Mouse (Mus musculus) kidney, postnatal 0 days (tissue): ENCODE results near the gene Capns2. TPM values are rescaled to one million over a fixed set of nuclear protein-coding genes. Genes with fewer than 3 reads are reported as not detected.

Experiments used
- ATAC-seq: fragments of 200-750 bp; cut with Nextera tagmentation; replicated peaks from 2 replicates; pipeline ENCODE4 v1.8.0; 2017; ENCODE audit warnings: low read depth, moderate number of reproducible peaks, moderate TSS enrichment, moderate library complexity; ENCODE audit not compliant: low FRiP score
- DNase-seq: peaks from one replicate; pipeline ENCODE4 v3.0.0-alpha.2; 2016; ENCODE audit warnings: low spot score
- H3K27ac ChIP-seq: fragments of 300-500 bp; sonication (generic); 2 replicates; pipeline ENCODE4 v1.5.1; 2014; ENCODE audit warnings: mild to moderate bottlenecking
- H3K27me3 ChIP-seq: fragments of 300-500 bp; sonication (generic); 2 replicates; pipeline ENCODE4 v1.6.1; 2014; ENCODE audit warnings: low read length, mixed read lengths; ENCODE audit not compliant: insufficient read depth
- H3K36me3 ChIP-seq: fragments of 300-500 bp; sonication (generic); 2 replicates; pipeline ENCODE4 v1.6.1; 2014; ENCODE audit warnings: low read length, mixed read lengths; ENCODE audit not compliant: insufficient read depth
- H3K4me1 ChIP-seq: fragments of 300-500 bp; sonication (generic); replicated peaks from 2 replicates; pipeline ENCODE4 v1.6.1; 2014; ENCODE audit warnings: antibody characterized with exemption, low read length, mixed read lengths; ENCODE audit not compliant: insufficient read depth
- H3K4me2 ChIP-seq: fragments of 300-500 bp; sonication (generic); 2 replicates; pipeline ENCODE4 v1.6.1; 2014; ENCODE audit warnings: mild to moderate bottlenecking, low read length, moderate library complexity, mixed read lengths
- H3K4me3 ChIP-seq: fragments of 300-500 bp; sonication (generic); replicated peaks from 2 replicates; pipeline ENCODE4 v1.5.1; 2014; ENCODE audit warnings: low read depth, low read length
- H3K9ac ChIP-seq: fragments of 300-500 bp; sonication (generic); 2 replicates; pipeline ENCODE4 v1.6.1; 2014; ENCODE audit warnings: low read depth, low read length
- H3K9me3 ChIP-seq: fragments of 300-500 bp; sonication (generic); replicated peaks from 2 replicates; pipeline ENCODE4 v1.6.1; 2016; ENCODE audit warnings: low read length, inconsistent platforms, mixed read lengths
- CTCF ChIP-seq: IDR thresholded peaks from 2 replicates; pipeline ENCODE4 v1.5.1; 2016; ENCODE audit warnings: antibody characterized with exemption, low read depth, mild to moderate bottlenecking, moderate library complexity
- WGBS: fragments of 180-500 bp; shearing (Covaris S2); extraction: QIAGEN DNeasy Blood & Tissue Kit; methylation state at CpG from one replicate; pipeline ENCODE4 v1.1.7; 2014; 5-methylcytosine and 5-hydroxymethylcytosine counted together
- polyA plus RNA-seq: library from polyadenylated mRNA; unstranded; fragments of >200 nt; fragmentation: Nextera tagmentation; extraction: Ambion mirVana; gene quantifications from 2 replicates; pipeline ENCODE4 v1.2.1, GENCODE M21; 2015

Gene Capns2
- polyA plus RNA-seq, 1 experiment from 2014 or later: not detected

- Histone ChIP-seq H3K9me3 (no peaks in the 10 kb centered on the region), H3K4me3 (no peak overlapping the region), H3K27ac (no peak overlapping the region), H3K4me1 (no peaks in the 10 kb centered on the region), H3K9ac (no peak overlapping the region), H3K4me2 (no peak overlapping the region), H3K36me3 (no peaks in the 10 kb centered on the region), H3K27me3 (no peaks in the 10 kb centered on the region)
- no peak for TF ChIP-seq CTCF
- ATAC-seq (no peak), DNase-seq (no peak)
- 86% methylated on average over 11 of the region's 11 CpGs for WGBS
Observed at GRCm38 (mm10) chr8:92903488-92904135, 2.4 kb downstream of the Capns2 start.

GRCm38 (mm10) chr8:92906553-92906952 lies 5.3 kb downstream of the Capns2 start:
- ATAC-seq (no peak), DNase-seq (no peak)
- no peaks in the 10 kb centered on the region for H3K4me1 ChIP-seq
- H3K27me3 ChIP-seq: no peaks in the 10 kb centered on the region
- H3K36me3 ChIP-seq: no peaks in the 10 kb centered on the region
- no peaks in the 10 kb centered on the region for H3K9me3 ChIP-seq
- H3K9ac ChIP-seq: no peak overlapping the region
- H3K4me2 ChIP-seq: no peak overlapping the region
- TF ChIP-seq CTCF: no peak
- WGBS: 96% methylated on average over 9 of the region's 9 CpGs
- no peak overlapping the region for H3K4me3 ChIP-seq
- H3K27ac ChIP-seq: no peak overlapping the region

GRCm38 (mm10) chr8:92908448-92908847 lies 7.2 kb downstream of the Capns2 start:
- Histone ChIP-seq H3K9ac (no peak overlapping the region), H3K4me3 (no peak overlapping the region), H3K9me3 (no peaks in the 10 kb centered on the region), H3K27me3 (no peaks in the 10 kb centered on the region), H3K36me3 (no peaks in the 10 kb centered on the region), H3K4me2 (no peak overlapping the region), H3K27ac (no peak overlapping the region), H3K4me1 (no peaks in the 10 kb centered on the region)
- no peak for TF ChIP-seq CTCF
- 82% methylated on average over 2 of the region's 2 CpGs for WGBS
- DNase-seq (no peak), ATAC-seq (no peak)

GRCm38 (mm10) chr8:92911477-92911876 lies 10.3 kb downstream of the Capns2 start:
- Histone ChIP-seq H3K4me2 (no peak overlapping the region), H3K4me1 (no peaks in the 10 kb centered on the region), H3K27ac (no peak overlapping the region), H3K36me3 (no peaks in the 10 kb centered on the region), H3K9me3 (no peaks in the 10 kb centered on the region), H3K4me3 (no peak overlapping the region), H3K9ac (no peak overlapping the region), H3K27me3 (no peaks in the 10 kb centered on the region)
- 93% methylated on average over 3 of the region's 3 CpGs for WGBS
- ATAC-seq (no peak), DNase-seq (no peak)
- TF ChIP-seq CTCF: no peak

DNA sequence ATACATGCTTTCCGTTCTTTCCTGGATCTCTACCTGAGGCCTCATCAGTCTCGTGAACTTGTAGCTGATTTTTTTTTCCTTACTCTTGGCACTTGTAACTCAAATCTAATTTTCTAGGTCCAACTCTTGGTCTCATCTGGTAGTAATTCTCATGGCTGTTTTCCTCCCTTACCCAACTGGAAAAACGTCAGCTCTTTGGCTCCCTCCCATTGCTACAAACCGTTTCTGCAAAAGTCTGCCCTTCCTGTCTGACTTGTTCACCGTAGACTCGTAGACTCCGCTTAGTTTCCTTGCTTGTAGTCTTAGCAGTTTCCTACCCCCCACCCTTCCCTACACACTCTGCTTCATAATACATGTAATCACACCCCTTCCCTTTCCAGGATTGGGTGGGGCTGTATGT lies 12.2 kb downstream of the Capns2 start:
- Histone ChIP-seq H3K9me3 (no peaks in the 10 kb centered on the region), H3K27ac (no peak overlapping the region), H3K4me1 (no peaks in the 10 kb centered on the region), H3K4me2 (no peak overlapping the region), H3K27me3 (no peaks in the 10 kb centered on the region), H3K4me3 (no peak overlapping the region), H3K36me3 (no peaks in the 10 kb centered on the region), H3K9ac (no peak overlapping the region)
- DNase-seq: no peak
- WGBS: 76% methylated on average over 7 of the region's 7 CpGs
- TF ChIP-seq CTCF: no peak
- ATAC-seq: no peak

DNA sequence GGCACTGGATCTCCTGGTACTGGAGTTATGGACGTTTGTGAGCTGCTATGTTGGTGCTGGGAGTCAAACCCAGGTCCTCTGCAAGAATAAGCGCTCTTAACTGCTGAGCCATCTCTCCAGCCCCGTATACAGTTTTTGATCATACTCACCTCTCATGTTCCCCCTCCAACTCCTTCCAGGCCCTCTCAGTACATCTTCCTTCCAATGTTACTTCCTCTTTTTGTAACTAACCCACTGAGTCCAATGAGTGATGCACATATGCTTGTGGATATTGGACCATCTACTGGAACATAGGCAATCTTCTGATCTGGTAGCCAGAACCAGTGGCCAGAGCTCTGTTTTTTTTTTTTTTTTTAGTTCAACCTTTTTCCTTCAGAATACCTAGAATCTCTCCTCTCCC lies 14.9 kb downstream of the Capns2 start:
- DNase-seq: no peak
- Histone ChIP-seq H3K36me3 (no peaks in the 10 kb centered on the region), H3K27me3 (no peaks in the 10 kb centered on the region), H3K4me3 (no peak overlapping the region), H3K4me1 (no peaks in the 10 kb centered on the region), H3K27ac (no peak overlapping the region), H3K9ac (no peak overlapping the region), H3K4me2 (no peak overlapping the region), H3K9me3 (no peaks in the 10 kb centered on the region)
- no peak for TF ChIP-seq CTCF
- WGBS: 81% methylated on average over 3 of the region's 3 CpGs
- ATAC-seq: no peak

GRCm38 (mm10) chr8:92921768-92922167 lies 20.6 kb downstream of the Capns2 start:
- no peak for DNase-seq
- H3K27ac ChIP-seq: no peak overlapping the region
- WGBS: 75% methylated on average over 3 of the region's 3 CpGs
- no peak for TF ChIP-seq CTCF
- no peaks in the 10 kb centered on the region for H3K9me3 ChIP-seq
- no peak for ATAC-seq
- no peaks in the 10 kb centered on the region for H3K36me3 ChIP-seq
- H3K4me3 ChIP-seq: no peak overlapping the region
- H3K27me3 ChIP-seq: no peaks in the 10 kb centered on the region
- H3K4me2 ChIP-seq: no peak overlapping the region
- no peak overlapping the region for H3K9ac ChIP-seq
- no peaks in the 10 kb centered on the region for H3K4me1 ChIP-seq
